Mouse (Mus musculus) forebrain, embryonic 11.5 days (tissue): ENCODE results near the gene Vmn1r223. TPM values are rescaled to one million over a fixed set of nuclear protein-coding genes. Genes with fewer than 3 reads are reported as not detected.
"Not testable (repeated sequence)": the region's sequence is repeated elsewhere in the genome, so short reads cannot be mapped to it uniquely, and the experiment has no call there.

Experiments
- ATAC-seq: fragments of 200-750 bp; cut with Nextera tagmentation; replicated peaks from 2 replicates; pipeline ENCODE4 v1.8.0; 2017; ENCODE audit warnings: moderate TSS enrichment; ENCODE audit not compliant: low FRiP score
- DNase-seq: peaks from one replicate; pipeline ENCODE4 v3.0.0-alpha.2; 2017; ENCODE audit warnings: low spot score
- H3K27ac ChIP-seq: fragments of 300-500 bp; sonication (generic); 2 replicates; pipeline ENCODE4 v1.5.1; 2014; ENCODE audit warnings: low read depth, low read length
- H3K27me3 ChIP-seq: fragments of 300-500 bp; sonication (generic); 2 replicates; pipeline ENCODE4 v1.6.1; 2014; ENCODE audit warnings: mild to moderate bottlenecking, low read length, mixed read lengths; ENCODE audit not compliant: control insufficient read depth, insufficient read depth
- H3K36me3 ChIP-seq: fragments of 300-500 bp; sonication (generic); 2 replicates; pipeline ENCODE4 v1.6.1; 2014; ENCODE audit warnings: mild to moderate bottlenecking, low read length, moderate library complexity, mixed read lengths; ENCODE audit not compliant: control insufficient read depth, insufficient read depth
- H3K4me1 ChIP-seq: fragments of 300-500 bp; sonication (generic); replicated peaks from 2 replicates; pipeline ENCODE4 v1.6.1; 2014; ENCODE audit warnings: low read length, mixed read lengths; ENCODE audit not compliant: control insufficient read depth, insufficient read depth
- H3K4me2 ChIP-seq: fragments of 300-500 bp; sonication (generic); 2 replicates; pipeline ENCODE4 v1.6.1; 2014; ENCODE audit warnings: low read depth, mild to moderate bottlenecking, low read length, moderate library complexity, mixed read lengths; ENCODE audit not compliant: severe bottlenecking
- H3K4me3 ChIP-seq: fragments of 300-500 bp; sonication (generic); 2 replicates; pipeline ENCODE4 v1.5.1; 2014; ENCODE audit warnings: low read depth, low read length
- H3K9ac ChIP-seq: fragments of 300-500 bp; sonication (generic); 2 replicates; pipeline ENCODE4 v1.6.1; 2014; ENCODE audit warnings: low read length
- H3K9me3 ChIP-seq: fragments of 300-500 bp; sonication (generic); 2 replicates; pipeline ENCODE4 v1.6.1; 2016; ENCODE audit warnings: low read length, mixed read lengths; ENCODE audit not compliant: control insufficient read depth
- WGBS: fragments of 180-500 bp; shearing (Covaris S2); extraction: QIAGEN DNeasy Blood & Tissue Kit; methylation state at CpG from one replicate; pipeline ENCODE4 v1.1.7; 2014; 5-methylcytosine and 5-hydroxymethylcytosine counted together
- polyA plus RNA-seq: library from polyadenylated mRNA; unstranded; fragments of >200 nt; fragmentation: Nextera tagmentation; extraction: Ambion mirVana; gene quantifications from 2 replicates; pipeline ENCODE4 v1.2.1, GENCODE M21; 2014

Vmn1r223 gene
- polyA plus RNA-seq, result not detected in 2 replicates

- 80% methylated on average over 1 of the region's 1 CpGs for WGBS
- H3K27me3 ChIP-seq, H3K9me3 ChIP-seq, ATAC-seq, DNase-seq, H3K4me1 ChIP-seq, H3K4me3 ChIP-seq, H3K9ac ChIP-seq, H3K27ac ChIP-seq, H3K4me2 ChIP-seq, H3K36me3 ChIP-seq: not testable (repeated sequence)
These were observed at the start of gene Vmn1r223 for GRCm38 (mm10) chr13:23246834-23247233. Vmn1r223 (plus strand) TSS chr13:23247134.

GRCm38 (mm10) chr13:23203885-23204284 is 43.0 kb upstream of the Vmn1r223 start:
- not testable (repeated sequence) for H3K4me3 ChIP-seq, ATAC-seq
- 87% methylated on average over 1 of the region's 1 CpGs for WGBS

GRCm38 (mm10) chr13:23213827-23214226 is 33.1 kb upstream of the Vmn1r223 start, which contains the start of gene Vmn1r221:
Vmn1r221 (plus strand) TSS chr13:23214127.
- not testable (repeated sequence) for H3K27ac ChIP-seq, H3K4me3 ChIP-seq, H3K4me1 ChIP-seq, H3K9me3 ChIP-seq, H3K4me2 ChIP-seq, DNase-seq, ATAC-seq, H3K9ac ChIP-seq, H3K27me3 ChIP-seq, H3K36me3 ChIP-seq
- WGBS, result 91% methylated on average over 2 of the region's 2 CpGs

More at GRCm38 (mm10) chr13:23203885-23204284, 43.0 kb upstream of the Vmn1r223 start:
- H3K27ac ChIP-seq, H3K4me2 ChIP-seq, DNase-seq, H3K27me3 ChIP-seq, H3K36me3 ChIP-seq, H3K9me3 ChIP-seq, H3K9ac ChIP-seq, H3K4me1 ChIP-seq: not testable (repeated sequence)

- DNase-seq, H3K4me2 ChIP-seq, H3K27ac ChIP-seq, H3K27me3 ChIP-seq, H3K9ac ChIP-seq, H3K9me3 ChIP-seq, H3K4me1 ChIP-seq, H3K4me3 ChIP-seq, ATAC-seq, H3K36me3 ChIP-seq: not testable (repeated sequence)
These were observed 11.1 kb upstream of the Vmn1r223 start, which contains the start of gene Vmn1r222 for GRCm38 (mm10) chr13:23235847-23236246. Vmn1r222 (minus strand) TSS chr13:23235947.

- Histone ChIP-seq H3K4me3 (no peak overlapping the region), H3K4me1 (no peaks in the 10 kb centered on the region), H3K27me3 (no peaks in the 10 kb centered on the region), H3K36me3 (no peaks in the 10 kb centered on the region), H3K9me3 (no peaks in the 10 kb centered on the region; the same call in 1 of the 2 replicates), H3K9ac (no peak overlapping the region), H3K27ac (no peak overlapping the region), H3K4me2 (no peak overlapping the region)
- no peak for ATAC-seq
- WGBS, result 89% methylated on average over 2 of the region's 2 CpGs
- no peak for DNase-seq
These were observed 11.7 kb downstream of the Vmn1r223 start for GRCm38 (mm10) chr13:23258546-23259048.

GRCm38 (mm10) chr13:23268606-23269005 is 21.7 kb downstream of the Vmn1r223 start:
- not testable (repeated sequence) for H3K4me2 ChIP-seq, H3K9ac ChIP-seq, H3K4me1 ChIP-seq, H3K27me3 ChIP-seq, H3K9me3 ChIP-seq, H3K36me3 ChIP-seq, ATAC-seq, DNase-seq, H3K4me3 ChIP-seq, H3K27ac ChIP-seq
- 78% methylated on average over 2 of the region's 3 CpGs for WGBS

- not testable (repeated sequence) for H3K9ac ChIP-seq, H3K36me3 ChIP-seq, H3K9me3 ChIP-seq, DNase-seq, H3K27ac ChIP-seq, H3K27me3 ChIP-seq, H3K4me3 ChIP-seq, H3K4me1 ChIP-seq, H3K4me2 ChIP-seq
- WGBS, result 46% methylated on average over 4 of the region's 4 CpGs
- peak; percentile 71 for ATAC-seq
These were observed 22.2 kb downstream of the Vmn1r223 start for GRCm38 (mm10) chr13:23269127-23269526.

GRCm38 (mm10) chr13:23269681-23270080 is 22.7 kb downstream of the Vmn1r223 start:
- H3K27ac ChIP-seq, result no peak overlapping the region
- H3K4me2 ChIP-seq, result peak overlapping the region; percentile 50
- DNase-seq (peak; percentile 53), ATAC-seq (peak; percentile 25; the same call in 1 of the 2 replicates)
- H3K27me3 ChIP-seq, result no peaks in the 10 kb centered on the region
- H3K36me3 ChIP-seq, result no peaks in the 10 kb centered on the region
- WGBS, result 18% methylated on average over 11 of the region's 11 CpGs
- no peaks in the 10 kb centered on the region for H3K9me3 ChIP-seq
- H3K9ac ChIP-seq, result no peak overlapping the region
- peaks cover 2% of the 10 kb centered on the region; the same call in 1 of the 2 replicates for H3K4me1 ChIP-seq
- peak overlapping the region; percentile 32; the same call in 1 of the 2 replicates for H3K4me3 ChIP-seq
